Mouse (Mus musculus): ENCODE results near the gene Abraxas1.

Gene Abraxas1

DNA sequence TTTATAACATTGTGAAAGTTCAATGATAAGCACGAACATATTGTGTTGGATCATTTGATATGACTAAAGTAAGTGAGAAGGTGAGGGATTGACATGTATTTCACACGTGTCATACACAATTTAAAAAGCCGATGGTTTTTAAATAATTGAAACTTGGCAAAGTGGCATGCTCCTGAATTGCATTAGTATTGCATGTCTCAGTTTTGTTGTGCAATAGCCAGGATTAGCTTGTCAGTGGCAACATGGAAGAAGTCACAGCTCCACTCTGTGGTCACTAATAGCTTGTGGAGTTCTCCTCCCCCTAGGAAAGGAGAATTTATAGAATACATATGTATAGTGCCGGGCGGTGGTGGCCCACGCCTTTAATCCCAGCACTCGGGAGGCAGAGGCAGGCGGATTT lies 610 bp upstream of the Abraxas1 start:
- no peak for DNase-seq

DNA sequence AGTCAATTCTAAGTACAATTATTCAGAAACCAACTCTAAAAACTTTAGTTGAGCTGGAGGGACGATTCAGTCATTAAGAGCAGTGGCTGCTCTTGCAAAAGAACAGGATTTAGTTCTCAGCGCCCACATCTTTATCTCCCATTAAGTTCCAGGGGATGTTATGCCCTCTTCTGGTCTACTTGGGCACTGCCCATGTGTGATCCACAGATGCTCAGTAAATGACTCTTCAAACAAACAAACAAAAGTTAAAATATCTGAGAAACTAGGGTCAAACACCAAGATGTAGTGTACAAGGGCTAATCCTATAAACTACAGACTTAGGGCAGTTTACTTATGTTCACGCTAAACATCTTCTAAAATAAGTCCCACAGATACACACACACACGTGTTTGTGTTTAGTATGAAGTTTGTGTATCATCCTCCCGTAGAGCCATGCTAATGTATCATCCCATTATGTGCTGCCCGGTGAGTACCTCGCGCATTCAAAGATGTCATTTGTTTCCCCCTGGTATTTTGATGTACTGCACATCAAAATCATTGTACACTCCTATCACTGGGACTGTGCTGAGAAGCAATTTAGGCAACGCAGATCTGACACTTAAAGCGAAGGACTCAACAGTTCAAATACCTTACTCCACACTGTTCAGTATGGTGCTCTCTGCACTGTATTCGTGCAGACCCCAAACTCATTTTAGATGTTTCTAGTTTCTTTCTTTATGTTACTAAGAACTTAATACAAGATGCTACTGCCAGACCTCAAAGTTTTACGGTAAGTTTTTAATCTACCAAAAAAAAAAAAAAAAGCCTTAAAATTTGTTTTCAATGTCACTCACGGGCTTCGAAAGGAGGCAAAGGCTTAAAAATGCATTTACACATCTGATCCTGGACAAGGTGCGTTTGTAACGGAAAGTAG lies 941 bp downstream of the Abraxas1 start:
- DNase-seq = peak in 1 of 2 experiments; percentile 23

DNA sequence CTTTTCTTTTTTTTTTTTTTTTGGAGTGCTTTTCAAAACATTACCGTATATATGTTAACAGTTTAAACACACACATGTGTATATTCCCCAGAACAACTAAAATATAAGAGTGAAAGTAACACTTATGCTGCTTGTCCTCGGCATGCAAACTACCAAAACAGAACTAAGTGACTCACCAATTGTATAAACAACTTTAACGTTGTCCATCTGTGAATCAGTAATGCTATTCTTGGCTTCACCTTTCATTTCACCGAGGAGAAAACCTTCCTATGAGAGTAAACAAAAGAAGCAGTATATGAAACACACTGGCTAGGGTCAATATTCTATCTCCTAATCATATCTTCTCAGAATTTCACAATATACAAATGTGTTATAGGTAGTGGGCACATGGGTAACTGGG lies 2.4 kb downstream of the Abraxas1 start:
- DNase-seq = no peak

DNA sequence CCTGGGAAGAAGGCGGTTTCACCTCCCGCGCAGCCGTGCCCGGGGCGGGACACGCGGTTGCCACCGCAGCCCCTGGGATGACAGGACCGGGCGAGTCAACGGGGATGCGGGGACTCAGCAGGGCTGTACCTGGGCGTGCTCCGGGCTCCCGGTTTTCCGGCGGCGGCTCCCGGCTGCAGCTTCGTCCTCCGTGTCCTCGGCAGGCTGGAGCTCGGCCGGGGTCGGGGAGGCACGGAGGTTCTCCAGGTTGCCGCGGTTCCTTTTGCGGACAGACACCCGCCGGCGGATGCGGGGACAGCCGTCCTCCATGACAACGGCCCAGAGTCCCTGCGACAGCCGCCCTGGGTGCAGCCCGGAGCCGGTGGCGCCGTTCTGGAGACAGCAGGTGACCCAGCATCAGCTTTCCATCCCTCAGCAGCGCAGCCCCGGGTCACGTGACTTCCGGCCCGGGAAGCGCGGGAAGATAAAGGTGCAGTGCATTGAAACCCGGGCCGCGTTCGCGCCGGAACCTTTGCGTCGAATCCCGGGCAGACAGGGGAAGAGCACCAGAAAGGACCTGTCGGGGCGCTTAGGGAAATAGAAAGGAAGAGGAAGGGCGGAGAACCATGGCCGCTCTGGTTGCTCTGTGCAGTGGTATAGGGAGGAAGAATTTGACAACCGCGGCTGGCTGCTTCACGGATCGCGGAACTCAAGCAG lies 22.5 kb downstream of the Abraxas1 start, which contains the start of the genes Helq and Mrps18c:
Helq (minus strand) TSS at position 434 of the 696 bp plus-strand sequence.
Mrps18c (plus strand) TSS at position 463 of the 696 bp plus-strand sequence.
- DNase-seq = peak; percentile 93 to 96

DNA sequence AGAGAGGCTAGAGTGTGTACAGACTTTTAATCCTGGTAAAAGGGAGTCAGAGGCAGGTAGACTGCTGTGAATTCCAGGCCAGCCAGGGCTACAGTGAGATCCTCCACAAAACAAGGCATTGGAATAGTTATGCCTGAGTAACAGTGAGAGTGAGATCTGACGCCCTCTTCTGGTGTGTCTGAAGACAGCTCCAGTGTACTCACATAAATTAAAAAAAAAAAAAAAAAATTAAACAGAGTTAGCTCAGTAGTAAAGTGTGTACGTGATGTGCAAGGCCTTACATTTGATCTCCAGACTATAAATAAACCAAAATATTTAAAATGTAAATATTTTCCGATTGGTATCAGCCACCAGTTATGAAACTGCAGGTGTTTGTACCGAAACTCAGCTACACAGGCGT lies 26.7 kb downstream of the Abraxas1 start:
- no peak for DNase-seq

DNA sequence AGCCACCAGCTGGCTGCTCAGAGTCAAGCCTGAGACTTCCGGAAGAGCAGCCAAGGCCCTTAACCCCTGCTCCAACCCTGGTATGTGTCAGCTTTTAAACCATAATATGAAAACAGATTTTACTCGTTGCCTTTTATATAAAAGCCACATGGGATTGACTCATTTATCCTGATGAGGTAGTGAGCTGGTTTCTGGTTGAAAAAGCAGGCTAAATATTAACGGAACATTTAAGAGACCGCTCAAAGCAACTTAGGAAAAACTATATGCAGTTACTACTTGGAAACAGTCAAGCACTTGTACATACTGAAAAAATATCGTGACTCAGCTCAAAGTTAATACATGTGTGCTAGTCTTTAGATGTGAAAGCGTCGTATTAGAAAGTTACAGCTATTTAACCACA lies 28.5 kb downstream of the Abraxas1 start:
- DNase-seq = no peak

DNA sequence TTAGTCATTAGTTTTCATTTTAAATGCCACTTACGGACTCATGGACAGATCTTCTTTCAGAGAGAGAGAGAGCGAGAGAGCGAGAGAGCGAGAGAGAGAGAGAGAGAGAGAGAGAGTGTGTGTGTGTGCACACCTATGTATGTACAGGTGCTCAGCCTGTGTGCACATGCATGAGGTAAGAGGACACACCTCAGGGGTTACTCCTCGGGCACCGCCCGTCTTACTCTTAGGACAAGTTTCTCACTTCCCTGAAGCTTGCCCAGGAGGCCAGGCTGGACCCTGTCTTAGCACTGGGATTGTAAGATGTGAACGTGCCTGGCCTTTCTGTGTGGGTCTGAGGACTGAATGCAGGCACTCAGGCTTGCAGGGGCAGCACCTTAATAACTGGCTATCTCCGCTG lies 33.2 kb downstream of the Abraxas1 start:
- DNase-seq = no peak

DNA sequence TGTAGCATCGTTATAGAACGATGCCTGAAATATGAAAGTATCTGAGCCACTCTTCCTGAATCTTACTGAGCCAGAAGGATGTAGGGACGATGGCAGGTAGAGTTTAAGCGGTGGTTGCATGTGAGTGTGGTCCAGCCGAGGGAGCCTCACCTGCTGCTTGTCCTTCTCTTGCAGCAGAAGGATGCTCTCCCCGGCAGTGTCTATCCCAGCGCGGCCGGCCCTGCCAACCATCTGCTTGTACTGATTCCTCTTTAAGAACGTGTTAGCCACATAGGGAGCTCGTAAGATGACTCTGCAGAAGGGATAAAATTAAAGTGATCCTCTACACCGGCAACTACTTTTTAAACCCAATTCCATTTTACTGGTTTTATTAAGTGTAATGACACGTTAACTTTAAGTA lies 41.8 kb downstream of the Abraxas1 start:
- DNase-seq = no peak

DNA sequence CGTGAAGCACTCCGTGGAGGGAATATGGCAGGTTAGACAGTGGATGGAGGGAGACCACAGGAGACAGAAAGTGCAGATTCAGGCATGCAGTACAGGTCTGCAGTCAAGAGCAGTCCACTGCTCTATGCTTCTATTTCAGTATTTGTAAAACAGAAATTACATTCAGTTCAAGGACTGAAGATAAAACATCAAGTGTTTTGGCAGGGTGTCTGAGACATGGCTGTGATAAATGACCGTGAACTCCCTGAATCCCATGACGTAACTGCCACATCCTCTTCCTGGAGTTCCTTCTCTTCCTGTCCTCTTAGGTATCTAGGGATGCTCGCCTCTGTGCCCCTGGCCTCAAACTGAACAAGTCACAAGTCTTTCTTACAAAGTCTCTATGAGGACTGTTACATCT lies 43.9 kb downstream of the Abraxas1 start:
- no peak for DNase-seq

DNA sequence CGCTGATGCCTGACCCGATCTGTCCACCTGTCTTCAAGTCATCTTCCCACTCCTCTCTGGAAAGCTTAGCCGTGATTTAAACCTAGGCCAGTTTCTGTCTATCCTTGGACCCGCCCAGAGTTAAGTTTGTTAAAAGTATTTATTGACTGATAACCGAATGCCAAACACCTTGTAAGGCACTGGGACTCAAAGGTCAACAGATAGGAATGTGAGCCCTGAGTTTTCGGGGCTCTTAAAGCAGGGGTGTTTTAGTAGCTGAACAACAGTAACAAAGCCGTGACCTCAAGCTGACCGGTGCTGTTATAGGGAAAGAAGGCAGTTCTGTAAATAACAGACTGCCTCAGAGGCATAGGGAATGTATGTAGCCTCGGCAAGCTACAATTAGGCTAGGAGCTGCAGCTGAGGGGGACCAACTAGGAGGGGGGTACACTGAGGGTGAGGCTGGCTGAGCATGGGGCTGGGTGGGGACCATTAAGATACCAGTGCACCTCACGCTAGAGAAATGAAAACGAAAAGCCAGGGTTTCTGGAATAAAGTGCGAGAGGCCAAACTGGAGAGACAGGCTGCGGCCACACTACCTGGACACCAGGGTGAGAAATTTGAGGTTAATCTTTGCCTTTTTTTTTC lies 44.9 kb downstream of the Abraxas1 start:
- no peak for DNase-seq

DNA sequence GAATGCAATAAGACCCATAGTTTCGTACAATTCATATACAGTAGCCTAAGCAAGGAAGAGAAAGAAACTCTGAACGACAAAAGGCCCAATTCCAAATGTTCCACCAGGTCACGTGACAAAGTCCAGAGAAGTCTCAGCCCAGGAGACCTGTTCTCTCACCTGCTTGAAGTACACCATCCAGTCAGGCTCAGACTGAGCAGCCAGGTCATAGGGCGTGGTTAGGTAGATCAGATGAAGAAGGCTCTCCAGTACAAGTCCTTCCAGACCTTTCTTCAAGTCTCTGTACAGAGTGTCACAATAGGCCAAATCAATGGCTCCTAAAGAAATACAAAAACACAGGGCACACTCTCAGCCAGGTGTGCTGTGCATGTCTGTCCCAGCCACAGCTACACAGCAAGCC lies 49.2 kb downstream of the Abraxas1 start:
- no peak for DNase-seq

DNA sequence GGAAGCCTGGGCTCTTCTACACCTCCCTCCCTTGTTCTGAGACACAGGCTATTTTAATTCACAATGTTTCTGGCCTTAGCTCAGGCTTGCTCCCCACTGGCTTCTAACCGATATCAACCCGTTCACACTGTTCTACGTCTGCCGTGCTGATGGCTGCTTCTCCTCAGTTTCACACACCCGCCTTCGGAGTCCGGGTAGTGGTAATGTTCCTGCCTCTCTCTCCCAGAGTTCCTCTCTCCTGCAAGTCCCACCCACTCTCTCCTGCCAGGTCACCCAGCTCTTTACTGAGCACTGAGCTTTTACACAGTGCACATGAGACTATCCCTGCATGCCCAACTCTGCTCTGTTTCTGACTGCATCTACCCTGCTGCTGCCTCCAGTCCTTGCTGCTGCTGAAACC lies 54.7 kb downstream of the Abraxas1 start:
- no peak for DNase-seq

DNA sequence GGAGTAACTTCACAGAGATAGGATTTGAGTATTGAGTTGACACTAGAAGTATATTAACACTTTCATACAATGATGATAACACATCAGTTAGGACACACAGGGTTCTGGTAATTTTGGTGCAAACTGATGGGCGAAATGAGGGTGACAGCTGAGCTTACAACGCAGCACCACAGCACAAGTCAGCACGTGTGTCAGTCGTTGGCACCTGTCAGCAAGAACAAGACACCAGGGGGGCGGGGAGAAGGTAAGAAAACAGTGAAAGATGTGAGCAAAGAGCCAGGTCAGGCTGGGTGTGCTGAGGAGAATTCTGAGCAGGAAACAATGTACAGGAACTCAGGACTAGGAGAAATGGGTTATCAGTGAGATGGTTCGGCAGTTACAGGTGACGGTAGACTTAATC lies 59.0 kb downstream of the Abraxas1 start:
- no peak for DNase-seq

DNA sequence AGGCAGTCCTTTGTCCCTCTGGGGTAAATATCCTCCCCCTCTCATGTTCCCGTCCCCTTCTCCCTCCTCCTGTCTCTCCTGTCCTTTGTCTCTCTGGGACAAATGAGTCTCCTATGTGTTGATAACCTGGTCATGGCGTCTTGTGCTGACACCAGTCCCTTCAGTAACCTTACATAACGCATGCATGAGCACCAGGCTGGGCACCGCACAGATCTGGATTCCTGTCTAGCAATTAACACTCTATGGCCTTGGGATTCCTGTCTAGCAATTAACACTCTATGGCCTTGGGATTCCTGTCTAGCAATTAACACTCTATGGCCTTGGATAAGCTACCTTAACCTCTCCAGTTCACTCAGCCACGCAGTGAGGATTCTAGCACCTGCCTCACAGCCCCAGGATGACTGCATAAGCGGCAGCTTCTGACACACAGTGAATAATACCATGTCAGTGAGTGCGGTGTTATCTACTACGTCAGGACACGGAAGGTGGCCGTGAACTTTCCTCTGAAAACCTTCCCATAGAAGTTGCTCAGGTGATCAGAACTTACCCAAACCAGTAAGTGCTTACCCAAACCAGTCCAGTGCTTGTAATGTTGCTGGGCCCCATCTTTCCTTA lies 60.6 kb downstream of the Abraxas1 start:
- no peak for DNase-seq

DNA sequence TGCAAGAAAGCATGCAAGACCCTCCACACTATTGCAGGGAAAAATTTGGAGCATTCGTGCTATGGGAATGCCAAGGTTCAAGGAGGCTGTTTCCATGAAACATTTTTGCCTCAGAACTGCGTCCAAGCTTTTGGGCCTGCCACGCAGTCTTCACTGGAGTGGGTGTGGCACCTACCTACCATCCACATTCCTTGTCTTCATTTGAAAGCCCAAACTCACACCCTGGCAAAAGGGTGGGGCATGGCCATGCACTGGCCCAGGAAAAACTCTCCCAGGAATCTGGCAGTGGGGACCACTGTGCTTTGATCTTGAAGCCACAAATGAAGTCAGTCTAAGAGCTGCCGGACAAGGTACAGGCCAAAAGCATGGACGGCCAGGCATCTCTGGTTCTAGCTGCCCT lies 62.6 kb downstream of the Abraxas1 start:
- no peak for DNase-seq
